Comparison of ENCODE assay signal across 1 mouse cellular context in the genomic region with DNA sequence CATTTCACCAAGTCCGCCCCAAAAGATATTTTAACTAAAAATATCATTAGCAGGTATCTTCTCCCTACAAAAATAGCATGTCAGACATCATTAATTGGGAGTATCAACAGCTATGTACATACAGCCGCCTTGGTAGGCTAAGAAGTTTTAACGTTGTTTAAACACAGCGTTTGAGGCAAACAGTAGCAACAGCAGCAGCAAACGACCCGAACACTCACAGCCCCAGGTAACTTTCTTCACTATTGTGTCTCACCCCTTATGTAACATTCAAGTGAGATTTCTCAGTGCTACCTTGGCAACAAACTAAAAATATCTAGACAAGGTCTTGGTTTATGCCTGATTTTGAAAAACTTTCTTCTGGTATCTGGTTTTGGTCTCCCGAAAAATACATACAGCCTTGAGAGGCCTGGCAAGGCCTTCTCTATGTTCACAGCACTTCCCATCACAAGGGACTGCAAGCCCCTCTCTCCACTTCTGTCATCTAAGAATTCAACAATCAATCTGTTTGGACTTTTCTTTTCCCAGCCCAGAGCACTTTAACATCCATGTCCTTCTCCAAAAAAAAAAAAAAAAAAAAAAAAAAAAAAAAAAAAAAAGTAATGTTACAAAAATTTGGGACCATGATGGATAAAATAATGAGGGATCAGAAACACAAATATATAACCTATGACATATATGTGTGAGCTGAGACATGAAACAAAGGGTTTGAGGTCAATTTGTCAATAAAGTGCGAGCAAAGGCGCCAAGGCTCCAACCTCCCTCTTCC.
A peak's percentile ranks its signal among the peaks of the same experiment; 100 is the strongest.
TF ChIP-seq lines count a peak whose summit lies in the region.

No protein-coding gene starts in this region.

TF ChIP-seq in CH12.LX, 34 proteins besides CTCF, POLR2A, EP300 and RAD21 (continued from another document):
- TF ChIP-seq JUND (conservative IDR thresholded peaks at IDR 0.05; ENCODE audit: low read depth, low read length) (no peak), JUN (IDR thresholded peaks at IDR 0.05; ENCODE audit: insufficient read depth, low read depth, low read length) (no peak), ETS1 (conservative IDR thresholded peaks at IDR 0.05; ENCODE audit: low read depth, low read length) (no peak; the same call in 1 of the 2 replicates), ZKSCAN1 (IDR thresholded peaks at IDR 0.05; ENCODE audit: borderline replicate concordance, low read depth, low read length) (no peak), ZMIZ1 (IDR thresholded peaks at IDR 0.05; ENCODE audit: low read depth, low read length) (no peak), UBTF (IDR thresholded peaks at IDR 0.05; ENCODE audit: low read depth, low read length) (peak; percentile 59), NRF1 (IDR thresholded peaks at IDR 0.05; ENCODE audit: low read depth, low read length) (no peak), MEF2A (IDR thresholded peaks at IDR 0.05; ENCODE audit: borderline replicate concordance, low read depth, low read length) (no peak), CHD1 (IDR thresholded peaks at IDR 0.05; ENCODE audit: low read depth, low read length) (peak; percentile 96), PAX5 (IDR thresholded peaks at IDR 0.05; ENCODE audit: low read length) (no peak), BHLHE40 (IDR thresholded peaks at IDR 0.05; ENCODE audit: low read depth, low read length) (0 out of 2 replicates have a peak, but pooled peaks have one; percentile 22), USF1 (IDR thresholded peaks at IDR 0.05; ENCODE audit: low read depth, low read length) (no peak), MAX (IDR thresholded peaks at IDR 0.05; ENCODE audit: low read length) (no peak), CHD2 (IDR thresholded peaks at IDR 0.05; ENCODE audit: low read length) (0 out of 2 replicates have a peak, but pooled peaks have one; percentile 22), USF2 (conservative IDR thresholded peaks at IDR 0.05; ENCODE audit: low read depth, low read length) (no peak), TBP (conservative IDR thresholded peaks at IDR 0.05; ENCODE audit: low read depth, low read length) (peak; percentile 53; the same call in 1 of the 2 replicates), ELF1 (IDR thresholded peaks at IDR 0.05; ENCODE audit: low read depth, low read length) (no peak), MAZ (IDR thresholded peaks at IDR 0.05; ENCODE audit: low read depth, low read length) (no peak), GABPA (IDR thresholded peaks at IDR 0.05; ENCODE audit: insufficient replicate concordance, low read depth, low read length) (no peak), TCF12 (IDR thresholded peaks at IDR 0.05; ENCODE audit: low read depth, low read length) (no peak), SIN3A (IDR thresholded peaks at IDR 0.05; ENCODE audit: low read length) (peak; percentile 78; the same call in 1 of the 2 replicates), IRF4 (IDR thresholded peaks at IDR 0.05; ENCODE audit: low read depth, low read length) (no peak), SMC3 (IDR thresholded peaks at IDR 0.05; ENCODE audit: low read depth, low read length) (0 out of 2 replicates have a peak, but pooled peaks have one; percentile 4), MYC (IDR thresholded peaks at IDR 0.05; ENCODE audit: low read depth, low read length) (no peak), HCFC1 (IDR thresholded peaks at IDR 0.05; ENCODE audit: low read depth, low read length) (0 out of 2 replicates have a peak, but pooled peaks have one; percentile 20), ZNF384 (IDR thresholded peaks at IDR 0.05; ENCODE audit: low read depth, low read length) (peak; percentile 77)
